Mouse (Mus musculus) forebrain, postnatal 0 days (tissue): Measurements from ENCODE around the gene Pitpnc1. TPM values are rescaled to one million over a fixed set of nuclear protein-coding genes. Genes with fewer than 3 reads are reported as not detected.

Experiments
- ATAC-seq: fragments of 200-750 bp; cut with Nextera tagmentation; 2 replicates; pipeline ENCODE4 v1.8.0; 2017; ENCODE audit warnings: mild to moderate bottlenecking, moderate library complexity
- DNase-seq: peaks from one replicate; pipeline ENCODE4 v3.0.0-alpha.2; 2015
- H3K27ac ChIP-seq: fragments of 300-500 bp; sonication (generic); 2 replicates; pipeline ENCODE4 v1.5.1; 2014; ENCODE audit warnings: low read depth, mild to moderate bottlenecking, antibody characterized with exemption, low read length, moderate library complexity, mixed read lengths
- H3K27me3 ChIP-seq: fragments of 300-500 bp; sonication (generic); 2 replicates; pipeline ENCODE4 v1.6.1; 2014; ENCODE audit warnings: mild to moderate bottlenecking, low read length, mixed read lengths; ENCODE audit not compliant: insufficient read depth
- H3K36me3 ChIP-seq: fragments of 300-500 bp; sonication (generic); 2 replicates; pipeline ENCODE4 v1.6.1; 2014; ENCODE audit warnings: mild to moderate bottlenecking, moderate library complexity; ENCODE audit not compliant: insufficient read depth
- H3K4me1 ChIP-seq: fragments of 300-500 bp; sonication (generic); 2 replicates; pipeline ENCODE4 v1.6.1; 2014; ENCODE audit warnings: antibody characterized with exemption; ENCODE audit not compliant: insufficient read depth
- H3K4me2 ChIP-seq: fragments of 300-500 bp; sonication (generic); 2 replicates; pipeline ENCODE4 v1.6.1; 2014; ENCODE audit warnings: low read depth, mild to moderate bottlenecking, moderate library complexity
- H3K4me3 ChIP-seq: fragments of 300-500 bp; sonication (generic); 2 replicates; pipeline ENCODE4 v1.5.1; 2014; ENCODE audit warnings: low read depth, low read length, mixed read lengths
- H3K9ac ChIP-seq: fragments of 300-500 bp; sonication (generic); 2 replicates; pipeline ENCODE4 v1.6.1; 2014; ENCODE audit warnings: mild to moderate bottlenecking
- H3K9me3 ChIP-seq: fragments of 300-500 bp; sonication (generic); 2 replicates; pipeline ENCODE4 v1.6.1; 2016; ENCODE audit warnings: low read length
- CTCF ChIP-seq: sonication (generic); IDR thresholded peaks from 2 replicates; pipeline ENCODE4 v1.5.1; 2016; ENCODE audit warnings: antibody characterized with exemption, control low read depth, low read depth
- WGBS: fragments of 180-500 bp; shearing (Covaris S2); extraction: QIAGEN DNeasy Blood & Tissue Kit; methylation state at CpG from one replicate; pipeline ENCODE4 v1.1.7; 2014; 5-methylcytosine and 5-hydroxymethylcytosine counted together
- polyA plus RNA-seq: library from polyadenylated mRNA; unstranded; fragments of >200 nt; fragmentation: Nextera tagmentation; extraction: Ambion mirVana; gene quantifications from 2 replicates; pipeline ENCODE4 v1.2.1, GENCODE M21; 2015
- total RNA-seq: library from RNA; depleted of rRNA; stranded (reverse); fragments of >200 nt; gene quantifications from 2 replicates; pipeline ENCODE4 v1.2.3, GENCODE M21; 2014

Gene Pitpnc1
- total and polyA plus RNA-seq, 2 experiments from 2014 or later = 47.6 to 49.1 TPM

GRCm38 (mm10) chr11:107252026-107252425 lies 218.5 kb downstream of the Pitpnc1 start:
- no peak overlapping the region for H3K27ac ChIP-seq
- TF ChIP-seq CTCF = no peak
- DNase-seq (no peak), ATAC-seq (no peak)
- no peaks in the 10 kb centered on the region for H3K27me3 ChIP-seq
- no peak overlapping the region for H3K4me2 ChIP-seq
- H3K4me3 ChIP-seq = no peak overlapping the region
- H3K9ac ChIP-seq = no peak overlapping the region
- WGBS = 78% methylated on average over 10 of the region's 10 CpGs
- H3K36me3 ChIP-seq = peaks cover 9% of the 10 kb centered on the region; the same call in 1 of the 2 replicates
- H3K4me1 ChIP-seq = 0 out of 2 replicates have a peak, but pooled peaks cover 4% of the 10 kb centered on the region
- H3K9me3 ChIP-seq = no peaks in the 10 kb centered on the region

GRCm38 (mm10) chr11:107251460-107251859 lies 219.0 kb downstream of the Pitpnc1 start:
- Histone ChIP-seq H3K9ac (no peak overlapping the region), H3K4me2 (no peak overlapping the region), H3K4me3 (no peak overlapping the region), H3K27me3 (no peaks in the 10 kb centered on the region), H3K36me3 (peaks cover 9% of the 10 kb centered on the region; the same call in 1 of the 2 replicates), H3K27ac (no peak overlapping the region), H3K4me1 (0 out of 2 replicates have a peak, but pooled peaks cover 4% of the 10 kb centered on the region), H3K9me3 (no peaks in the 10 kb centered on the region)
- WGBS = 87% methylated on average over 7 of the region's 7 CpGs
- DNase-seq (no peak), ATAC-seq (no peak)
- peak; percentile 29; the same call in 1 of the 2 replicates for TF ChIP-seq CTCF

GRCm38 (mm10) chr11:107250882-107251281 lies 219.6 kb downstream of the Pitpnc1 start:
- no peak for TF ChIP-seq CTCF
- no peak for DNase-seq
- no peaks in the 10 kb centered on the region for H3K9me3 ChIP-seq
- WGBS = 78% methylated on average over 8 of the region's 8 CpGs
- H3K4me3 ChIP-seq = no peak overlapping the region
- no peaks in the 10 kb centered on the region for H3K27me3 ChIP-seq
- ATAC-seq = no peak
- no peak overlapping the region for H3K9ac ChIP-seq
- H3K27ac ChIP-seq = no peak overlapping the region
- H3K4me2 ChIP-seq = no peak overlapping the region
- H3K4me1 ChIP-seq = 0 out of 2 replicates have a peak, but pooled peaks cover 4% of the 10 kb centered on the region
- peaks cover 9% of the 10 kb centered on the region; the same call in 1 of the 2 replicates for H3K36me3 ChIP-seq

DNA sequence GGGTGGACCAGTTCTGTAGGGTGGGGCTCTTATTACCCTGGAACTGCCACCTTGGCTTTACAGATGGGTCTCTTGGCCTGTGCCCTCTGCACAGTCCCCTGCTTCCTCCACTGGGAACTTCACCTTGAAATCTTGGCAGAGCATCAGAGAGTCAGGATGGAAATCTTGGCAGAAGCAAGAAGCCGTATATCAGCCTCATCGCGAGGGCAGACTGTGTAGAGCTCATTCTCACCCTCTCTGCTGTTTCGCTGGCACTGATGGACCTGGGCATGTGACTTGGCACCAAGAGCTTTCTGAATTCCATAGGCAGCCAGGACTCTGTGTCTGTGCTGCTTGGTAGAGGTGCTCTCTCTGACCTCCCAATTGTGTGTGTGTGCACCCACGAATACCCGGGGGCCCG lies 221.7 kb downstream of the Pitpnc1 start:
- peak; percentile 50 for DNase-seq
- no peak for TF ChIP-seq CTCF
- H3K27ac ChIP-seq = no peak overlapping the region

DNA sequence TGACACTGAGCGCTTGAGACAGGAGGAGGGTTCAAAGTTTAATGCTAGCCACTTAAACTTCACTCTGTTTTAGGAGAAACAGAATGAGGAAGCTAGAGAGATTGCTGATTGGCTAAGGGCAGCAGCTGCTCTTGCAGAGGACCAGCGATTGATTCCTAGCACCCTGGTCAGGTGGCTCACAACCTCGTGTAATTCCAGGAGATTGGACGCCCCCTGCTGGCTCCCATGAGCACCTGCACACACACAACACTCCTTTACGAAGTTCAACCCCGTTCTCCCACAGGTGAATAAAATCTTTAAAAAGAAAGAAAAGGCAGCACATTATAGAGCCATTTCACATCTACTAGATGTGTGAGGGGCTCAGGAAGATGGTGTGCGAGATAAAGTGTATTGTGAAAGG lies 224.8 kb downstream of the Pitpnc1 start:
- Histone ChIP-seq H3K27ac (no peak overlapping the region), H3K4me1 (0 out of 2 replicates have a peak, but pooled peaks cover 4% of the 10 kb centered on the region), H3K9ac (no peak overlapping the region), H3K27me3 (no peaks in the 10 kb centered on the region), H3K4me2 (no peak overlapping the region), H3K9me3 (no peaks in the 10 kb centered on the region), H3K36me3 (peaks cover under 1% of the 10 kb centered on the region; the same call in 1 of the 2 replicates), H3K4me3 (no peak overlapping the region)
- no peak for TF ChIP-seq CTCF
- 95% methylated on average over 7 of the region's 7 CpGs for WGBS
- DNase-seq (no peak), ATAC-seq (no peak)

More for the DNA sequence above, 221.7 kb downstream of the Pitpnc1 start:
- Histone ChIP-seq H3K27me3 (no peaks in the 10 kb centered on the region), H3K4me1 (0 out of 2 replicates have a peak, but pooled peaks cover 4% of the 10 kb centered on the region), H3K9ac (no peak overlapping the region), H3K9me3 (no peaks in the 10 kb centered on the region), H3K4me2 (no peak overlapping the region), H3K36me3 (peaks cover 9% of the 10 kb centered on the region; the same call in 1 of the 2 replicates), H3K4me3 (no peak overlapping the region)
- 53% methylated on average over 7 of the region's 7 CpGs for WGBS
- peak; percentile 79 for ATAC-seq

DNA sequence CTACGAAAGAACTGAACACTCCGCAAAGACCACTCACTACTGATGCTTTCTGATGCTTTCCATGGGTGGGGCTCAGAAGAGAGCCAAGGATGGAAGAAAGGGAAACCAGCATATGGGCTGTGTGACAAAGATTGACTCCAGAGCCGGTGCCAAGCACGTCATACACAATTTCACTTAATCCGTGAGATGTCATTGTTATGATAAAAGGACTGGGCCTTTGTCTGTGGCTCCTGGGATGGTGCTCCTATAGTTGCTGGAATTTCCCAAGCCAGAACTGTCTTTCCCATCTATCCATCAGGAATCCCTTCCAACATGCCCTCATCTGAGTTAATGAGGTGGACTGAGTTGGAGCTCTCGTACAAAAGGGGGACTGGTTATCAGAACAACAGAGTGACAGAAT lies 227.4 kb downstream of the Pitpnc1 start:
- no peak for TF ChIP-seq CTCF
- H3K27me3 ChIP-seq = no peaks in the 10 kb centered on the region
- 58% methylated on average over 6 of the region's 6 CpGs for WGBS
- no peaks in the 10 kb centered on the region for H3K4me1 ChIP-seq
- H3K4me2 ChIP-seq = no peak overlapping the region
- H3K36me3 ChIP-seq = no peaks in the 10 kb centered on the region
- no peaks in the 10 kb centered on the region for H3K9me3 ChIP-seq
- ATAC-seq (no peak), DNase-seq (no peak)
- no peak overlapping the region for H3K4me3 ChIP-seq
- no peak overlapping the region for H3K9ac ChIP-seq
- H3K27ac ChIP-seq = no peak overlapping the region

- Histone ChIP-seq H3K4me2 (no peak overlapping the region), H3K9ac (no peak overlapping the region), H3K36me3 (no peaks in the 10 kb centered on the region), H3K27ac (no peak overlapping the region), H3K9me3 (no peaks in the 10 kb centered on the region), H3K4me1 (no peaks in the 10 kb centered on the region), H3K27me3 (no peaks in the 10 kb centered on the region), H3K4me3 (no peak overlapping the region)
- ATAC-seq (no peak), DNase-seq (no peak)
- TF ChIP-seq CTCF = no peak
- 70% methylated on average over 7 of the region's 7 CpGs for WGBS
Measured at GRCm38 (mm10) chr11:107241678-107242077, 228.8 kb downstream of the Pitpnc1 start.
